25 mouse cellular contexts compared by ENCODE assay signal in the genomic region with DNA sequence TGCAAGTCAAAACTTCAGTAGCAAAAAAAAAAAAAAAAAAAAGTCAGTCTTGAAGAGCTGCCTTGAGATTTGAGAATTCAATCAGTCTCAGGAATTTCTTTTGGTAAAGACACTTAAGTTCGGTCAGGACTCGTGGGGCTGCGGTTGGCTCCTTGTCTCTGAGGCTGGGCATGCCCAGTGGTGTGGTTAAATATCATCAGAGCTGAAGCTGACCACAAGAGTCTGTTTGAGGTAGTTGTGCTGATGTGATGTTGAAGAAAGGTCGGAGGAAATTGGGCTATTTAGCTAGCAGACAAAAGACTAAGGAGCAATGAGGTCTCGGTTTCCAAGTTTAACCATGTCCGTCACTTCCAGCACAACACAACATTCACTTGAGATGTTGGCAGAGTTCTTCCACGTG.
DNase-seq lines count a peak whose midpoint lies in the region; ATAC-seq and TF ChIP-seq lines count a peak whose summit lies in the region.
"Had no signal": no experiment of that assay in that cellular context is flagged by ENCODE, and none has a peak within 500 bp of the region (broad histone marks: within the 10 kb centered on the region; RNA-seq: fewer than 3 reads in every experiment).

No protein-coding gene starts in this region.

- no peak overlapping the region for H3K9ac ChIP-seq in embryonic facial prominence, embryonic 15.5 days
- H3K9ac ChIP-seq: embryonic facial prominence, embryonic 12.5 days; forebrain, embryonic 12.5 days; forebrain, embryonic 15.5 days; hindbrain, embryonic 14.5 days had no signal

- no peak overlapping the region for H3ac ChIP-seq in myocyte (ENCODE audit: control insufficient read depth, insufficient read length)

- no peaks in the 10 kb centered on the region for H3K79me2 ChIP-seq in myocyte (ENCODE audit: control insufficient read depth, insufficient read depth)

- no peaks in the 10 kb centered on the region for H3K27me3 ChIP-seq in embryonic facial prominence, embryonic 15.5 days
- H3K27me3 ChIP-seq in myocyte (ENCODE audit: control insufficient read depth, insufficient read depth, insufficient read length) = peaks cover 6% of the 10 kb centered on the region
- H3K27me3 ChIP-seq: CH12.LX; embryonic facial prominence, embryonic 12.5 days; forebrain, embryonic 12.5 days; forebrain, embryonic 15.5 days had no signal

- no peak overlapping the region for H3K27ac ChIP-seq in embryonic facial prominence, embryonic 15.5 days (replicated peaks)
- H3K27ac ChIP-seq: embryonic facial prominence, embryonic 12.5 days; forebrain, embryonic 12.5 days; forebrain, embryonic 15.5 days; heart, adult 2 months; hindbrain, embryonic 14.5 days had no signal

- WGBS in embryonic facial prominence, embryonic 15.5 days = 30% methylated on average over 7 of the region's 7 CpGs

- no peaks in the 10 kb centered on the region for H3K36me3 ChIP-seq in embryonic facial prominence, embryonic 15.5 days
- no peaks in the 10 kb centered on the region for H3K36me3 ChIP-seq in myocyte (ENCODE audit: control insufficient read depth, insufficient read depth)
- H3K36me3 ChIP-seq: embryonic facial prominence, embryonic 12.5 days; forebrain, embryonic 12.5 days; forebrain, embryonic 15.5 days; G1E had no signal

- H3K4me1 ChIP-seq in embryonic facial prominence, embryonic 15.5 days = peaks cover 7% of the 10 kb centered on the region; the same call in 1 of the 2 replicates
- H3K4me1 ChIP-seq: embryonic facial prominence, embryonic 12.5 days; forebrain, embryonic 12.5 days; forebrain, embryonic 15.5 days had no signal

- no peak overlapping the region for H3K4me3 ChIP-seq in embryonic facial prominence, embryonic 15.5 days (replicated peaks)
- H3K4me3 ChIP-seq in myocyte = no peak overlapping the region
- H3K4me3 ChIP-seq: embryonic facial prominence, embryonic 12.5 days; forebrain, embryonic 12.5 days; forebrain, embryonic 15.5 days; heart, adult 2 months had no signal

- H3K4me2 ChIP-seq in embryonic facial prominence, embryonic 15.5 days (replicated peaks) = no peak overlapping the region
- peak overlapping the region; percentile 3 for H3K4me2 ChIP-seq in myocyte (ENCODE audit: low read depth)
- H3K4me2 ChIP-seq: embryonic facial prominence, embryonic 12.5 days; forebrain, embryonic 12.5 days; forebrain, embryonic 15.5 days; heart, embryonic 11.5 days; hindbrain, embryonic 14.5 days had no signal

- DNase-seq in heart, adult 18-20 months = peak; percentile 4 to 13
- no peak for DNase-seq in heart, adult 8-10 months (ENCODE audit: low spot score)
- DNase-seq in kidney, postnatal 25 days = no peak
- no peak for DNase-seq in right cerebral cortex, postnatal 10 days (ENCODE audit: low spot score in 2 of 2)
- DNase-seq: adrenal gland, postnatal 10 days; adrenal gland, postnatal 36 days; B cell, adult 2 months; cerebellum, adult 18-20 months; cerebellum, adult 9-10 months; cerebellum, postnatal 14 days; gastrocnemius, postnatal 25 days; heart, adult 2 months; heart, postnatal 14 days; heart, postnatal 4 days had no signal

- TF ChIP-seq POLR2A in myocyte (IDR thresholded peaks at IDR 0.05; ENCODE audit: insufficient read length, low read depth) = no peak

- peak; percentile 62; the same call in 1 of the 2 replicates for ATAC-seq in embryonic facial prominence, embryonic 15.5 days (ENCODE audit: insufficient number of reproducible peaks, low FRiP score, low TSS enrichment, low read depth)
- ATAC-seq: forebrain, embryonic 15.5 days; intestine, postnatal 0 days; Patski had no signal

- no peaks in the 10 kb centered on the region for H3K9me3 ChIP-seq in embryonic facial prominence, embryonic 15.5 days (replicated peaks)
- H3K9me3 ChIP-seq: embryonic facial prominence, embryonic 12.5 days; forebrain, embryonic 12.5 days; forebrain, embryonic 15.5 days had no signal

TF ChIP-seq in myocyte, 11 proteins besides CTCF, POLR2A, EP300 and RAD21:
- TF ChIP-seq TCF12 (IDR thresholded peaks at IDR 0.05; ENCODE audit: insufficient read depth, poor library complexity, severe bottlenecking) = no peak
- TF ChIP-seq REST (IDR thresholded peaks at IDR 0.05; ENCODE audit: insufficient read depth, insufficient read length) = no peak
- TF ChIP-seq SRF (IDR thresholded peaks at IDR 0.05; ENCODE audit: control insufficient read depth, insufficient read length, low read depth) = no peak
- no peak for TF ChIP-seq POLR2AphosphoS2 (IDR thresholded peaks at IDR 0.05; ENCODE audit: insufficient read length, low read depth)
- TF ChIP-seq MYOD1 (IDR thresholded peaks at IDR 0.05; ENCODE audit: control insufficient read depth in 1 of 3, insufficient read length in 2 of 3, low read depth in 2 of 3) = no peak
- no peak for TF ChIP-seq USF1 (IDR thresholded peaks at IDR 0.05; ENCODE audit: low read depth)
- TF ChIP-seq E2F4 (IDR thresholded peaks at IDR 0.05; ENCODE audit: insufficient read depth) = no peak
- TF ChIP-seq MAX (IDR thresholded peaks at IDR 0.05; ENCODE audit: low read depth) = no peak
- TF ChIP-seq TCF3 (IDR thresholded peaks at IDR 0.05; ENCODE audit: insufficient read length, low read depth) = no peak
- TF ChIP-seq CEBPB (IDR thresholded peaks at IDR 0.05; ENCODE audit: insufficient read depth, poor library complexity, severe bottlenecking) = no peak
- no peak for TF ChIP-seq MYOG (IDR thresholded peaks at IDR 0.05; ENCODE audit: control insufficient read depth in 1 of 3, insufficient read depth in 1 of 3, insufficient read length in 2 of 3, low read depth in 2 of 3)

Comparison
In these comparisons a context has a peak if more than half of its experiments do, and no peak if none do; other contexts are left out.
1. DNase-seq: peak in heart, adult 18-20 months (2 of 2); none in heart, adult 8-10 months (single experiment), kidney, postnatal 25 days (0 of 2) and right cerebral cortex, postnatal 10 days (0 of 2).